Mouse (Mus musculus): ENCODE results near the gene Dgki. TPM values are rescaled to one million over a fixed set of nuclear protein-coding genes. Genes with fewer than 3 reads are reported as not detected.

Dgki gene
- polyA plus RNA-seq, 1 experiment from 2014 or later = 1.0 TPM

DNA sequence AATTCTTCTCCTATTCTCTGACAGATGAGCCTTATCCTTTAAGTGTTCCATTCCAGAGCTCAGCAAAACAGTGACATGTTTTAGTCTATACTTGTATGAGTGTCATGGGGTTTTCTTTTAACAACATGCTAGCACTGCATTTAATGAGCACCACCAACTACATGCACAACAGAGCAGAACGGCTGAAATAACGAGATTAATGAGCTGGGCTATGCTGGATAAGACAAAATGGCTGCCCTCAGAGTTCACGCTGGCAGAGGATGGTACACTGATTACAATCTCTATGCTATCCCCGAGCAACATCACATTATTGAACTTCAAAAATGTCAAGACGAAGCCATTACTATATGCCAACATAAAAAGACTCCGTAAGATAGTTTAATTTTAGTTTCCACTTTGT lies 264.3 kb downstream of the Dgki start:
- no peak overlapping the region for H3K4me2 ChIP-seq (ENCODE audit: low read depth, low read length)
- peaks cover 7% of the 10 kb centered on the region for H3K4me1 ChIP-seq (ENCODE audit: control insufficient read depth, insufficient read depth, low read length)
- H3K36me3 ChIP-seq (ENCODE audit: control insufficient read depth, insufficient read depth, low read length) = no peaks in the 10 kb centered on the region
- H3K9ac ChIP-seq (ENCODE audit: low read depth, low read length) = no peak overlapping the region
- H3K4me3 ChIP-seq (ENCODE audit: low read depth, low read length) = no peak overlapping the region
- H3K9me3 ChIP-seq (ENCODE audit: control insufficient read depth, low read length) = no peaks in the 10 kb centered on the region
- no peak for ATAC-seq (ENCODE audit: low read depth)
- H3K27me3 ChIP-seq (replicated peaks; ENCODE audit: control insufficient read depth, insufficient read depth, low read length) = no peaks in the 10 kb centered on the region
- DNase-seq (ENCODE audit: low spot score) = no peak
- H3K27ac ChIP-seq (replicated peaks; ENCODE audit: low read depth, low read length) = no peak overlapping the region
- 88% methylated on average over 6 of the region's 6 CpGs for WGBS

DNA sequence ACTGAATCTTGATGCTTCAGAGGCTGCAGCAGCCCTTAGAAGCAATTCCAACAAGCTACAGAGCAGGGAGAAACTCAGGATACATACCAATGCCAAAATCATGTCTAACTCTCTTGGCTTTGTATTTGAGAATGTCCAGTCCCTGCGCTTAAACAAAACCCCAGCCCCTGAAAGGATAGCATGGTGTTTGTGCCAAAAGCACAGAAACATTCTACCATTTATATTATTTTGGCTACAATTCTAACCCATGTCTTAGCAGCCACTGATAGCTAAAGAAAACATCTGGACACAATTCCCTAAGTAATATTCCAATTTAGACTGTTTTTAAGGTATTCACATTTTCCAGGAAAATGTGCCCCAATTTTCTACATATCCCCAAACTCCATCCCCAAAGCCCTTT lies 269.0 kb downstream of the Dgki start:
- peak; percentile 74 for ATAC-seq (ENCODE audit: low read depth)
- H3K27ac ChIP-seq (replicated peaks; ENCODE audit: low read depth, low read length) = peak overlapping the region; percentile 62

DNA sequence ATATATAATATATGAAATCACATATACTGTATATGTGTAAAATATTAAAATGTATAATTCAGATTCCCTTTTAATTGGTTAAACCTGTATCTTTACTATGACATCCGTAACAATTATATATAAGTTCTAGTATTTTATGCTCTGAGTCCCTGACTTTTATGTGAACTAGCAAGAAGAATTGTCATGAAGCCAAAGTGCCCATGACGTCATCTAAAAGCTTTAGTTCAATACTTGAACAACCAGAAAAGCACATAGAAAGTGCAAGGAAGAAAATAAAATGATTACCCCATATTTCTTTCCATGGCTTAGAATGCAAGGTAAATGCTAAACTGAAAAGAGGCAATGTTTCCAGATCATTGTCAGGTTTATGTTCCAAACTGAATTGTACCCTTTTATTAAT lies 269.6 kb downstream of the Dgki start:
- H3K4me2 ChIP-seq (ENCODE audit: low read depth, low read length) = no peak overlapping the region
- 71% methylated on average over 2 of the region's 2 CpGs for WGBS
- H3K9me3 ChIP-seq (ENCODE audit: control insufficient read depth, low read length) = no peaks in the 10 kb centered on the region
- no peak for ATAC-seq (ENCODE audit: low read depth)
- no peaks in the 10 kb centered on the region for H3K27me3 ChIP-seq (replicated peaks; ENCODE audit: control insufficient read depth, insufficient read depth, low read length)
- peak; percentile 63 for DNase-seq (ENCODE audit: low spot score)
- H3K4me1 ChIP-seq (ENCODE audit: control insufficient read depth, insufficient read depth, low read length) = peaks cover 14% of the 10 kb centered on the region; the same call in 1 of the 2 replicates
- peak overlapping the region; percentile 62 for H3K27ac ChIP-seq (replicated peaks; ENCODE audit: low read depth, low read length)
- no peak overlapping the region for H3K9ac ChIP-seq (ENCODE audit: low read depth, low read length)
- no peaks in the 10 kb centered on the region for H3K36me3 ChIP-seq (ENCODE audit: control insufficient read depth, insufficient read depth, low read length)
- no peak overlapping the region for H3K4me3 ChIP-seq (ENCODE audit: low read depth, low read length)

More for the DNA sequence above, 269.0 kb downstream of the Dgki start:
- WGBS = 55% methylated on average over 1 of the region's 1 CpGs
- Histone ChIP-seq H3K4me3 (ENCODE audit: low read depth, low read length) (no peak overlapping the region), H3K9me3 (ENCODE audit: control insufficient read depth, low read length) (no peaks in the 10 kb centered on the region), H3K4me2 (ENCODE audit: low read depth, low read length) (no peak overlapping the region), H3K27me3 (replicated peaks; ENCODE audit: control insufficient read depth, insufficient read depth, low read length) (no peaks in the 10 kb centered on the region), H3K36me3 (ENCODE audit: control insufficient read depth, insufficient read depth, low read length) (no peaks in the 10 kb centered on the region), H3K9ac (ENCODE audit: low read depth, low read length) (no peak overlapping the region), H3K4me1 (ENCODE audit: control insufficient read depth, insufficient read depth, low read length) (peaks cover 11% of the 10 kb centered on the region; the same call in 1 of the 2 replicates)
- DNase-seq (ENCODE audit: low spot score) = peak; percentile 91

DNA sequence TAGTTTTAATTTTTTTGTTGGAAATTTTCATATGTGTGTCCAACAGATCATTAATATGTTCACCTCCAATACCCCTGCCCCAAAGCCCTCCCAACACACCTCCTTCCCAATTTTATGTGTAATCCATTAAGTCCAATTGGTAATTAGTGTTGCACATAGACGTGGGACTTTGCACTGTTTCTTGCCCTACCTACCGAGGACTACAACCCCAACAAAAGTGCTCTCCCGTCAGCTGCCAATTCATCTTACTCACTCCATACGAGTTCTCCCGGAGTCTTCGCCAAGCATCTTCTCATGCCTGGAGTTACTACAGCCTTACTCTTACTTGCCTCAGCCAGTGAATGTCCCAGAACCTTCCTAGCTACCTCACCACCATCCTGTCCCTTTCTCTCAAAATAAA lies 271.1 kb downstream of the Dgki start:
- Histone ChIP-seq H3K4me1 (ENCODE audit: control insufficient read depth, insufficient read depth, low read length) (peaks cover 14% of the 10 kb centered on the region; the same call in 1 of the 2 replicates), H3K4me2 (ENCODE audit: low read depth, low read length) (no peak overlapping the region), H3K9ac (ENCODE audit: low read depth, low read length) (no peak overlapping the region), H3K9me3 (ENCODE audit: control insufficient read depth, low read length) (no peaks in the 10 kb centered on the region), H3K27ac (replicated peaks; ENCODE audit: low read depth, low read length) (no peak overlapping the region), H3K27me3 (replicated peaks; ENCODE audit: control insufficient read depth, insufficient read depth, low read length) (no peaks in the 10 kb centered on the region), H3K4me3 (ENCODE audit: low read depth, low read length) (no peak overlapping the region), H3K36me3 (ENCODE audit: control insufficient read depth, insufficient read depth, low read length) (no peaks in the 10 kb centered on the region)
- WGBS = 88% methylated on average over 6 of the region's 6 CpGs
- ATAC-seq (ENCODE audit: low read depth) (no peak), DNase-seq (ENCODE audit: low spot score) (no peak)

DNA sequence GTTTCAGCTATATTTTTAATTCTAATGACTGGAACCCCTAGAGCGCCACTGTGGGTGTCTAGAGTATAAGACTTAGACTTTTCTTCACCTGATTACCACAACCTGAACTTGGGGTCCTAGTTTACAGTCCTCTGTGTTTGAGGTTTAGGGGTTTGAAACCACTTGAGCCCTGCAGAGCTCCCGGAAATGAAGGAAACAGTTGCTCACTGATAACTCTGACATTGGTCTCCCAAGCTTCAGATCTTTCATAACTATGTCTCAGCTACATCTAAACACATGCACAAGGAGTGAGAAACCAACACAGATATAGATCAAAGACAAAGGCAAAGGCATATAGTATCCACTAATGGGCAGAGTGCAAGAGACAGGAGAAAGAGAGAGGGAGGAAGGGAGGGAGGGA lies 271.7 kb downstream of the Dgki start:
- Histone ChIP-seq H3K27me3 (replicated peaks; ENCODE audit: control insufficient read depth, insufficient read depth, low read length) (no peaks in the 10 kb centered on the region), H3K9ac (ENCODE audit: low read depth, low read length) (no peak overlapping the region), H3K9me3 (ENCODE audit: control insufficient read depth, low read length) (no peaks in the 10 kb centered on the region), H3K4me3 (ENCODE audit: low read depth, low read length) (no peak overlapping the region), H3K4me2 (ENCODE audit: low read depth, low read length) (no peak overlapping the region), H3K36me3 (ENCODE audit: control insufficient read depth, insufficient read depth, low read length) (no peaks in the 10 kb centered on the region), H3K4me1 (ENCODE audit: control insufficient read depth, insufficient read depth, low read length) (peaks cover 14% of the 10 kb centered on the region; the same call in 1 of the 2 replicates), H3K27ac (replicated peaks; ENCODE audit: low read depth, low read length) (no peak overlapping the region)
- ATAC-seq (ENCODE audit: low read depth) (no peak), DNase-seq (ENCODE audit: low spot score) (no peak)
- 89% methylated on average over 2 of the region's 2 CpGs for WGBS

DNA sequence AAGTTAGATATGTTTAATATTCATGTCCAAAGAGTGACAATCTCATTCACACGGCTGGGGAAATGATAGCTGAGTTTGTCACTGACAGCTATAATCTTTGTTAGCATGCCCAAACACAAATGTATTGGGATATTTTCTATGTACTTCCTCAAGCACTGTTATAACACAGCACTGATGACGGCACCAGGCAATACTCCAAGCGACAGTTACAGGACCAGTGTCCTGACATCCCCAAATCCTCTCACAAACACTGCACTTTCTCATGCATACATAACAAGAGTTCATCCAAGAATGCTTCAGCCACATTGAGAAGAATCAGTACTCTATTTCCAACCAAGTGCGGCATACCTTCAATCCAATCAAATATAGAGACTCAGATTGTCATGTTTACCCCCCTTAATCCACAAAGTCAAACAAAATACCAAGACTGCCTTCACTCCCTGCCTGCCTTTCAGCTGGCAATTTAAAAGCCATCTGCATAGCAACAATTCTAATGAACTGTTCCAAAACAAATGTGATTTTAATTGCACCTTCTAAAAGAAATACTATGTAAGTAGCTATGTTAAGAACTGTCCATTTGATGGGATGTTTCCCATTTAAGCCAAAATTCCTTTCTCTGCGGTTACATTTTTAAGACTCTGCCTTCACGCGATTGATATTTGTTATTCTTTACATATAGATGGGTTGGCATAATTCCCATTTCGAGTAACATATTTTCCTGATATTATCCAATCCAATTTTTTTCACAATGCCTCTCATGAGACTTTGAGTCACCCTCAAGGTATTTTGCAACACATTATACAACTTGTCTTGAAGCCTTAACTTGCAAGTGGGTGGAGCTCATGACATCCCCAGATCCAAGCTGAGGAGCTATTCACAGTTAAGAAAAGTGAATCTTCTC lies 273.4 kb downstream of the Dgki start:
- H3K9ac ChIP-seq (ENCODE audit: low read depth, low read length) = no peak overlapping the region
- H3K36me3 ChIP-seq (ENCODE audit: control insufficient read depth, insufficient read depth, low read length) = no peaks in the 10 kb centered on the region
- peak overlapping the region; percentile 55; the same call in 1 of the 2 replicates for H3K27ac ChIP-seq (replicated peaks; ENCODE audit: low read depth, low read length)
- 55% methylated on average over 8 of the region's 8 CpGs for WGBS
- peak; percentile 86 for DNase-seq (ENCODE audit: low spot score)
- no peak overlapping the region for H3K4me2 ChIP-seq (ENCODE audit: low read depth, low read length)
- no peak overlapping the region for H3K4me3 ChIP-seq (ENCODE audit: low read depth, low read length)
- no peaks in the 10 kb centered on the region for H3K27me3 ChIP-seq (replicated peaks; ENCODE audit: control insufficient read depth, insufficient read depth, low read length)
- no peaks in the 10 kb centered on the region for H3K9me3 ChIP-seq (ENCODE audit: control insufficient read depth, low read length)
- ATAC-seq (ENCODE audit: low read depth) = no peak
- H3K4me1 ChIP-seq (ENCODE audit: control insufficient read depth, insufficient read depth, low read length) = peaks cover 10% of the 10 kb centered on the region; the same call in 1 of the 2 replicates

DNA sequence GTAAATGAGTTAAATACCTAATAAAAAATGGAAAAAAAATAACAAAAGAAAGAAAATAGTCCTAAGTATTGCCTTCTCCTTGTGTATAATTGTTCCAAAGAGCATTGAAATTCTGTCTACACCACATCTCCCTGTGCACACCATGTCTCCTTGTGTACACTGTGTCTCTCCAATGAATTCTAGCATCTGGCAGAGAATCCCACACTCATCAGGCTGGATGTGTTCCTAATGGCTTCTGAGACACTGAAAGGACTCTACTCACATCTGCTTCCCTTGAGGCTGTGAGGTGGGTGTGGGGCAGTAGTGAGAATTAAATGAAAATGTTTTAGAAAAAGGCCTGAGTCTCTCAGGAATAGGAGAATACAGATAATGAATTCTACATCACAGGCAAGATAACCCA lies 283.9 kb downstream of the Dgki start:
- no peak for ATAC-seq (ENCODE audit: low read depth)
- Histone ChIP-seq H3K4me3 (ENCODE audit: low read depth, low read length) (no peak overlapping the region), H3K36me3 (ENCODE audit: control insufficient read depth, insufficient read depth, low read length) (no peaks in the 10 kb centered on the region), H3K4me1 (ENCODE audit: control insufficient read depth, insufficient read depth, low read length) (peaks cover 8% of the 10 kb centered on the region; the same call in 1 of the 2 replicates), H3K9me3 (ENCODE audit: control insufficient read depth, low read length) (no peaks in the 10 kb centered on the region), H3K27ac (replicated peaks; ENCODE audit: low read depth, low read length) (no peak overlapping the region; the same call in 1 of the 2 replicates), H3K9ac (ENCODE audit: low read depth, low read length) (no peak overlapping the region), H3K27me3 (replicated peaks; ENCODE audit: control insufficient read depth, insufficient read depth, low read length) (no peaks in the 10 kb centered on the region), H3K4me2 (ENCODE audit: low read depth, low read length) (no peak overlapping the region)
- no peak for DNase-seq (ENCODE audit: low spot score)

DNA sequence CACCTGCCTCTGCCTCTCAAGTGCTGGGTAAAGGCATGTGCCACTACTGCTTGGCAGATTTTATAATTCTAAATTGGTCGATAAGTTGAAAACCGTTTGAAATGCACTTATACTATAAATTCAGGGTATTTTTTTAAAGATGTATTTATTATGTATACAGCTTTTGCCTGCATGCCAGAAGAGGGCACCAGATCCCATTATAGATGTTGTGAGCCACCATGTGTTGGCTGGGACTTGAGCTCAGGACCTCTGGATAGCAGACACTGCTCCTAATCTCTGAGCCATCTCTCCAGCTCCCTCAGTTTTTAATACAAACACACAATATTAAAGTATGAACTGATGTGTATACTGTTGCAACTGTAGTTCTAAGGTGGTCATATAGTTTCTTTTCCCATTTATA lies 288.4 kb downstream of the Dgki start:
- H3K27me3 ChIP-seq (replicated peaks; ENCODE audit: control insufficient read depth, insufficient read depth, low read length) = no peaks in the 10 kb centered on the region
- H3K9ac ChIP-seq (ENCODE audit: low read depth, low read length) = no peak overlapping the region
- H3K4me1 ChIP-seq (ENCODE audit: control insufficient read depth, insufficient read depth, low read length) = peaks cover 6% of the 10 kb centered on the region; the same call in 1 of the 2 replicates
- no peak overlapping the region for H3K4me2 ChIP-seq (ENCODE audit: low read depth, low read length)
- 90% methylated on average over 2 of the region's 2 CpGs for WGBS
- DNase-seq (ENCODE audit: low spot score) (no peak), ATAC-seq (ENCODE audit: low read depth) (no peak)
- no peak overlapping the region for H3K27ac ChIP-seq (replicated peaks; ENCODE audit: low read depth, low read length)
- H3K4me3 ChIP-seq (ENCODE audit: low read depth, low read length) = no peak overlapping the region
- H3K9me3 ChIP-seq (ENCODE audit: control insufficient read depth, low read length) = no peaks in the 10 kb centered on the region
- no peaks in the 10 kb centered on the region for H3K36me3 ChIP-seq (ENCODE audit: control insufficient read depth, insufficient read depth, low read length)

DNA sequence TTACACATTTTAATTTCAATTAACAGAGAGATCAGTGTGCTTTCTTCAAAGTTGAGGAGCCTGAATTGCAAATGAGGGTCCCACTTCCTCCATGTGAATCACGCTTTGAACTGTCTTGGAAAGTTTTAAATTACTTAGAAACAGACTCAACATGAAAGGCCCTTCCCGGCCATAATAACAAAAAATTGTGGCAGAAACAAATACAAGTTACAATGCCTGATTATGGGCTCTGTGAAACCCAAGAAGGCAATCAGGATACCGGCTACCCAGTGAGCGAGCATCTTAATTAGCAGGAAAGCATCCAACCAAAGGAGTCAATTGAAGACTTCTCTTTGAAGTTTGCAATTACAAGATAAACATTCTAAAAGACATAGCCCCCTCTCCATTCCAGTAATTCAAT lies 292.4 kb downstream of the Dgki start:
- ATAC-seq (ENCODE audit: low read depth) (no peak), DNase-seq (ENCODE audit: low spot score) (peak; percentile 57)
- Histone ChIP-seq H3K27me3 (replicated peaks; ENCODE audit: control insufficient read depth, insufficient read depth, low read length) (no peaks in the 10 kb centered on the region), H3K4me2 (ENCODE audit: low read depth, low read length) (no peak overlapping the region), H3K27ac (replicated peaks; ENCODE audit: low read depth, low read length) (no peak overlapping the region), H3K4me3 (ENCODE audit: low read depth, low read length) (no peak overlapping the region), H3K4me1 (ENCODE audit: control insufficient read depth, insufficient read depth, low read length) (no peaks in the 10 kb centered on the region), H3K36me3 (ENCODE audit: control insufficient read depth, insufficient read depth, low read length) (no peaks in the 10 kb centered on the region), H3K9ac (ENCODE audit: low read depth, low read length) (no peak overlapping the region), H3K9me3 (ENCODE audit: control insufficient read depth, low read length) (no peaks in the 10 kb centered on the region)
- WGBS = 26% methylated on average over 4 of the region's 4 CpGs
